Mouse (Mus musculus) heart, embryonic 14.5 days (tissue): Measurements from ENCODE around the gene Mrps5. TPM values are rescaled to one million over a fixed set of nuclear protein-coding genes. Genes with fewer than 3 reads are reported as not detected.

ENCODE experiments used
- ATAC-seq: fragments of 200-750 bp; cut with Nextera tagmentation; 2 replicates; pipeline ENCODE4 v1.8.0; 2017; ENCODE audit warnings: low read depth, moderate TSS enrichment; ENCODE audit not compliant: insufficient number of reproducible peaks, insufficient read depth, low FRiP score
- H3K27ac ChIP-seq, 2 experiments: fragments of 200-500 bp in 1 of 2; fragments of 300-500 bp in 1 of 2; sonication (generic) in 1 of 2; replicated peaks in 1 of 2; 2 replicates each; pipeline ENCODE4 v1.5.1; 2012 to 2014; ENCODE audit warnings: low read depth in 2 of 2, low read length in 2 of 2, control low read depth in 1 of 2, mild to moderate bottlenecking in 1 of 2, mixed read lengths in 1 of 2; ENCODE audit not compliant: control insufficient read depth in 1 of 2, insufficient read depth in 1 of 2
- H3K27me3 ChIP-seq: fragments of 300-500 bp; sonication (generic); 2 replicates; pipeline ENCODE4 v1.6.1; 2014; ENCODE audit warnings: mild to moderate bottlenecking, low read length, control low read depth; ENCODE audit not compliant: control insufficient read depth, insufficient read depth
- H3K36me3 ChIP-seq: fragments of 300-500 bp; sonication (generic); 2 replicates; pipeline ENCODE4 v1.6.1; 2014; ENCODE audit warnings: mild to moderate bottlenecking, control low read depth, low read length, mixed read lengths; ENCODE audit not compliant: control insufficient read depth, insufficient read depth
- H3K4me1 ChIP-seq, 2 experiments: fragments of 200-500 bp in 1 of 2; fragments of 300-500 bp in 1 of 2; sonication (generic) in 1 of 2; 2 replicates each; pipeline ENCODE4 v1.6.1; 2012 to 2014; ENCODE audit warnings: low read length in 2 of 2, control low read depth in 1 of 2, mixed read lengths in 1 of 2; ENCODE audit not compliant: control insufficient read depth in 2 of 2, insufficient read depth in 2 of 2
- H3K4me2 ChIP-seq: fragments of 300-500 bp; sonication (generic); 2 replicates; pipeline ENCODE4 v1.6.1; 2014; ENCODE audit warnings: mild to moderate bottlenecking, low read length
- H3K4me3 ChIP-seq, 2 experiments: fragments of 200-500 bp in 1 of 2; fragments of 300-500 bp in 1 of 2; sonication (generic) in 1 of 2; 2 replicates each; pipeline ENCODE4 v1.5.1; 2012 to 2014; ENCODE audit warnings: low read length in 2 of 2, mild to moderate bottlenecking in 2 of 2, control low read depth in 1 of 2, low read depth in 1 of 2, moderate library complexity in 1 of 2; ENCODE audit not compliant: control insufficient read depth in 1 of 2, insufficient read depth in 1 of 2
- H3K9ac ChIP-seq: fragments of 300-500 bp; sonication (generic); 2 replicates; pipeline ENCODE4 v1.6.1; 2014; ENCODE audit warnings: mild to moderate bottlenecking, low read length
- H3K9me3 ChIP-seq: fragments of 300-500 bp; sonication (generic); 2 replicates; pipeline ENCODE4 v1.6.1; 2016; ENCODE audit warnings: low read length, control low read depth; ENCODE audit not compliant: control insufficient read depth
- WGBS: fragments of 180-500 bp; shearing (Covaris S2); extraction: QIAGEN DNeasy Blood & Tissue Kit; methylation state at CpG from one replicate; pipeline ENCODE4 v1.1.7; 2014; 5-methylcytosine and 5-hydroxymethylcytosine counted together
- polyA plus RNA-seq: library from polyadenylated mRNA; unstranded; fragments of >200 nt; fragmentation: Nextera tagmentation; extraction: Ambion mirVana; gene quantifications from 2 replicates; pipeline ENCODE4 v1.2.1, GENCODE M21; 2014

Gene Mrps5
- polyA plus RNA-seq, 1 experiment from 2014 or later = 132 TPM

- 63% methylated on average over 1 of the region's 1 CpGs for WGBS
- ATAC-seq = no peak
- Histone ChIP-seq H3K4me1 (no peaks in the 10 kb centered on the region), H3K4me3 (no peak overlapping the region), H3K9me3 (no peaks in the 10 kb centered on the region), H3K9ac (no peak overlapping the region), H3K4me2 (no peak overlapping the region), H3K27ac (no peak overlapping the region), H3K27me3 (peaks cover 4% of the 10 kb centered on the region; the same call in 1 of the 2 replicates), H3K36me3 (no peaks in the 10 kb centered on the region)
Observed at GRCm38 (mm10) chr2:127550446-127550845, 36.6 kb upstream of the Mrps5 start.

GRCm38 (mm10) chr2:127551078-127551477, 35.9 kb upstream of the Mrps5 start:
- 56% methylated on average over 5 of the region's 5 CpGs for WGBS
- Histone ChIP-seq H3K4me3 (no peak overlapping the region), H3K4me1 (no peaks in the 10 kb centered on the region), H3K36me3 (no peaks in the 10 kb centered on the region), H3K4me2 (no peak overlapping the region), H3K9ac (no peak overlapping the region), H3K9me3 (no peaks in the 10 kb centered on the region), H3K27me3 (0 out of 2 replicates have a peak, but pooled peaks cover 3% of the 10 kb centered on the region), H3K27ac (no peak overlapping the region)
- no peak for ATAC-seq

GRCm38 (mm10) chr2:127559070-127559966, 27.7 kb upstream of the Mrps5 start:
- no peak overlapping the region for H3K27ac ChIP-seq
- H3K4me2 ChIP-seq = 0 out of 2 replicates have a peak overlapping the region, but pooled peaks have one; percentile 26
- no peak overlapping the region for H3K4me3 ChIP-seq
- no peak overlapping the region for H3K9ac ChIP-seq
- 17% methylated on average over 18 of the region's 18 CpGs for WGBS
- ATAC-seq = peak; percentile 77
- H3K27me3 ChIP-seq = peaks cover 12% of the 10 kb centered on the region
- H3K4me1 ChIP-seq = no peaks in the 10 kb centered on the region
- H3K9me3 ChIP-seq = no peaks in the 10 kb centered on the region
- no peaks in the 10 kb centered on the region for H3K36me3 ChIP-seq

GRCm38 (mm10) chr2:127573322-127573721, 13.7 kb upstream of the Mrps5 start:
- ATAC-seq = no peak
- no peak overlapping the region for H3K4me3 ChIP-seq
- no peaks in the 10 kb centered on the region for H3K27me3 ChIP-seq
- 45% methylated on average over 1 of the region's 1 CpGs for WGBS
- H3K4me1 ChIP-seq = no peaks in the 10 kb centered on the region
- H3K9me3 ChIP-seq = peaks cover 11% of the 10 kb centered on the region
- peaks cover 16% of the 10 kb centered on the region for H3K36me3 ChIP-seq
- no peak overlapping the region for H3K9ac ChIP-seq
- no peak overlapping the region for H3K4me2 ChIP-seq
- H3K27ac ChIP-seq = no peak overlapping the region

GRCm38 (mm10) chr2:127584436-127584858, 2.6 kb upstream of the Mrps5 start:
- under 1% methylated on average over 24 of the region's 24 CpGs for WGBS
- peak overlapping the region; percentile 72 for H3K4me2 ChIP-seq

GRCm38 (mm10) chr2:127587514-127587844, 457 bp downstream of the Mrps5 start:
- Histone ChIP-seq H3K9ac (peak overlapping the region; percentile 93), H3K4me3 (peak overlapping the region; percentile 90 to 94), H3K4me1 (peaks cover 5 to 17% of the 10 kb centered on the region in 2 experiments; a peak in 3 of 4 replicates), H3K27ac (peak overlapping the region; percentile 84 to 90), H3K27me3 (no peaks in the 10 kb centered on the region), H3K9me3 (no peaks in the 10 kb centered on the region), H3K36me3 (peaks cover 17% of the 10 kb centered on the region), H3K4me2 (peak overlapping the region; percentile 93)
- ATAC-seq = no peak
- 0% methylated on average over 22 of the region's 22 CpGs for WGBS

More at GRCm38 (mm10) chr2:127584436-127584858, 2.6 kb upstream of the Mrps5 start:
- no peaks in the 10 kb centered on the region for H3K9me3 ChIP-seq
- H3K27ac ChIP-seq = no peak overlapping the region
- peak overlapping the region; percentile 75 for H3K9ac ChIP-seq
- peaks cover 3 to 14% of the 10 kb centered on the region in 2 experiments; a peak in 2 of 4 replicates for H3K4me1 ChIP-seq
- peak; percentile 78 for ATAC-seq
- peak overlapping the region; percentile 59 to 73 for H3K4me3 ChIP-seq
- H3K36me3 ChIP-seq = no peaks in the 10 kb centered on the region
- no peaks in the 10 kb centered on the region for H3K27me3 ChIP-seq

GRCm38 (mm10) chr2:127588897-127589296, 1.9 kb downstream of the Mrps5 start:
- peaks cover 30% of the 10 kb centered on the region for H3K36me3 ChIP-seq
- H3K9ac ChIP-seq = no peak overlapping the region
- H3K4me3 ChIP-seq = no peak overlapping the region
- H3K4me1 ChIP-seq = peaks cover 5 to 17% of the 10 kb centered on the region in 2 experiments; a peak in 3 of 4 replicates
- no peaks in the 10 kb centered on the region for H3K9me3 ChIP-seq
- 89% methylated on average over 9 of the region's 9 CpGs for WGBS
- no peaks in the 10 kb centered on the region for H3K27me3 ChIP-seq
- no peak for ATAC-seq
- no peak overlapping the region for H3K27ac ChIP-seq
- H3K4me2 ChIP-seq = no peak overlapping the region
